Mouse (Mus musculus): Measurements from ENCODE around the gene Gm9844.

DNA sequence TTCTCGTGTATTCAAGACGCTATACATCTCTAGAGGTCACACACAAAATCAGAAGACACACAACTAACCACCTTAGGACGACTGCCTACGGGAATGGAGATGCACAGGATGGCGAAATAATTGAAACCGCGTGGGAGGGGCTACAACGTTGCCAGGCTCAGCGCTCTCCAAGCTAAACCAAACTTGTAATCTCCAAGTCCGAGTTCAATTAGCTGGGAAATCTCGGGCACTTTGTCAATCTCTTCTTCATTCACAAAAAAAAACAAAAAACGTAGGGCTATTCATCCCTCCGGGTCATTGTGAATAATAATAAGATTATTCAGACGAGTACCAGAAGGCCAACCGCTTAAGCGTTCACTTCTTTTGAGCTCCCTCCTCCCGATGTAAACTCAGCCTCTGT lies 7.1 kb downstream of the Gm9844 start:
- TF ChIP-seq POLR2A (IDR thresholded peaks at IDR 0.05; ENCODE audit: low read depth, low read length): no peak
- TF ChIP-seq CTCF (IDR thresholded peaks at IDR 0.05; ENCODE audit: extremely low read depth, insufficient read length, insufficient replicate concordance, low read depth, low read length): no peak
